Mouse (Mus musculus): ENCODE measurements at regions not wholly inside any gene's neighbourhood (a gene's known extent, or its start where the extent isn't known, plus 50 kb on each side); places are given as distances from the start of the nearest gene placed in this dataset.

GRCm38 (mm10) chr1:61135597-61136545 lies 158.1 kb downstream of the Icos start:
- DNase-seq (ENCODE audit: low spot score) = no peak

DNA sequence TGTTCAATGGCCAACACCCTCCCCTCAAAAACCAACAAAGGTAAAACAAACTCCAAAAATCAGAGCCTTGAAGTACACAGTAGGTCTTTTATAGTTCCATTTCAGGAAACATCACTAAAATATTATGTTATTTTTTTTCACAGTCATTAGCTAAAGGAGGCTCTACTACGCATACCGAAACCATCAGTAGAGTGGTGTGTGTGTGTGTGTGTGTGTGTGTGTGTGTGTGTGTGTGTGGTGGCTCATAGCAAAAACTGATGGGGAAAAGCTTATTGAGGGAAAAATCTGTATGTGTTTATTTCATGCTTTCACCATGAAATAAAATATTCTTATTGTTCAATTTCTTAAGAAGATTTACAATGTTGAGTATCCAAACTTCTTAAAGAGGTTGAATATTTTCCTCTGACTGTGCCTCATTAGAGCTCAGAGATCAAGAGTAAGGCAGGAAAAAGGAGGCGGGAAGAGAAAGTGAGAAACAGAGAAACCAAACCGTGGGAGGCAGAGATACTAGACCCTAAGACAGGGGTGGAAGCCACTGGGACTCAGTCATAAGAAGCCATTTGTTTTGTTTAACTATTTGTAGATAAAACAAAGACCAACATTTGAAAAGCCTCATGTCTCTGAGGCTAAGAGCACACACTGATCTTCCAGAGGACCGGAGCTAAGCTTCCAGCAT lies 159.6 kb downstream of the Icos start:
- no peak for DNase-seq (ENCODE audit: low spot score)

- no peak for DNase-seq (ENCODE audit: low spot score)
Measured at GRCm38 (mm10) chr1:61137954-61138353, 160.2 kb downstream of the Icos start.

DNA sequence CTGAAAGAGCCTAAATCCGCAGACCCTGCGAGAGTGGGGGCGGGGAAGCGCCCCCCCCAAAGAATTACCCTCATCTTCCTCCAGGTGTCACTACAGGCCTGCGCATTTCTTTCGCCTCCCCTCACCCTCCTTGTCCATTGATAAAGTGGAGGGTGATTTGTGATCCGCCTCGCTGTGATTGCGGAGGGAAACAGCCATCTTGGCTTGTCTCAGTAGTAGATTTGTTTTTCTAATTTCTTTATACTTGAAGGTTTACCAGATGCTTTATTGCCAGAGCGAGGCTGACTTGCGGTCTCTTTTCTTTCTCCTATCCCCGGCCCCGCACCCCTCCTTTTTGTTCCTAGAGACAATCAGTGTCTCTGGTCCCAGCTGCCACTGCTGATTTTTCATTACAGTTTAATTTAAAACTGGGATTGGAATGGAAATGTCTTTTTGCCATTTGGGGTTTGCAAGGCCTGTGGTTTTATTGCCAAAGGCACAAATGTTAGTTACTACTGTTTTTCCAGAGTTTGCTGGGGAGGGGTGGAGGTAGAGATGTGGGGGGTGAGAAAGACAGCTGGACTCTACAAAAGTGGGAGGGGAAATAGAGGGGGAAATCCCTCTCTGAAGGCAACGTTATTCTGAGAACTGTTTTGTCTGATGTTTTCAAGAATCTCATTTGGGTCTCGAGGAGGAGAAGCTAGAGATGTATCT lies 161.7 kb downstream of the Icos start:
- DNase-seq (ENCODE audit: low spot score) = no peak

- DNase-seq (ENCODE audit: low spot score) = no peak
Measured at GRCm38 (mm10) chr1:61139984-61140648, 162.4 kb downstream of the Icos start.

DNA sequence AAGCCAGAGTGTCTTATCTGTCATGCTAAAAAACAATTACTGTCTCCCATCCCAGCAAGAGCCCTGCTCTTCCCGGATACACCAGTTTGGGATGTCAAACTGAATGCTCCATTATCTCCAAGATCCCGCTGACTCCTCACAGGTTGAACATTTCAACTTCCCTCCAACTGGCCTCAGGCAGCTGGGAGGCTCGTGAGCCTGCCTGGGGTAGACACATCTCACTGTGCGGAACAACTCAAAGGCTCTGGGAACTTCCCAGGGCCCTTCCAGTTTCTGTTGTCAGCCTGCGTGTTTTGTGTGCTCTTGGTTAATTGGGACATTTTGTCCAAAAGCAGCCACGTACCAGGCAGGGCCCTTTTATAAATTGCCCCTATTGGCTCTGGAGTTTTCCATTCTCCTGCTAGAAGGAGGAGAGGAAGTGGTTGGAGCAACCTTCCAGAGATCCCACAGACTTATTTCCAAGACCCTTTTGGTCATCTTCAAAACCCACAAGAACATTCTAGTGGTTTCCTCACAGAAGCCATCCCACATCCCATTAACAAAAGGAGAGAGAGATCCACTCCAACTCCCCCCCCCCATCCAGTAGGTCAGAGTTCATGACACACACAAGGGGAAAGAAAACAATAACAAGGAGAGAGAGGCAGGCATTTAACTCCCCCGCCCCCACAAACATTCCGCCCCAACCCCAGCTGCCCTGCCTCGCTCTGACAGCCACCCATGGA lies 163.3 kb downstream of the Icos start:
- no peak for DNase-seq (ENCODE audit: low spot score)

- DNase-seq (ENCODE audit: low spot score) = peak; percentile 22
Measured at GRCm38 (mm10) chr1:61141592-61141930, 163.8 kb downstream of the Icos start.

DNA sequence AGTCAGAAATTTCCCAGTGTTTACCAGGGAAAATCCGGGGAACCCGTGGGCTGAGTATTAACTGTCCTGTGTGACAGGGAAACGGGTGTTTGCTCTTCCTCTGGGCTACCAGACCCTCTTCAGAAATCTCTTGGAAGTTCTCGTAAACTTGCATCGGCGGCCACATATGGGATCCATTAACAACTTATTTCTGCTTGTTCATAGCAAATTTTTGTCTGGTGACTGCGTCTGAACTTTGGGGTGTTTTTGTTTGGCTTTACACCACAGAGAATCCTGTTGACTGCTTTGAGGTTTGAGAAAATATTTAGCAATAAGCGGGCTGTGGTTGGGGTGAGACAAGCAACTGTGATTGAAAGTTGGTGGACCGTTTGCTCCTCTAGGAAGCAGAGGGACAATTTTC lies 164.2 kb downstream of the Icos start:
- peak; percentile 50 for DNase-seq (ENCODE audit: low spot score)

DNA sequence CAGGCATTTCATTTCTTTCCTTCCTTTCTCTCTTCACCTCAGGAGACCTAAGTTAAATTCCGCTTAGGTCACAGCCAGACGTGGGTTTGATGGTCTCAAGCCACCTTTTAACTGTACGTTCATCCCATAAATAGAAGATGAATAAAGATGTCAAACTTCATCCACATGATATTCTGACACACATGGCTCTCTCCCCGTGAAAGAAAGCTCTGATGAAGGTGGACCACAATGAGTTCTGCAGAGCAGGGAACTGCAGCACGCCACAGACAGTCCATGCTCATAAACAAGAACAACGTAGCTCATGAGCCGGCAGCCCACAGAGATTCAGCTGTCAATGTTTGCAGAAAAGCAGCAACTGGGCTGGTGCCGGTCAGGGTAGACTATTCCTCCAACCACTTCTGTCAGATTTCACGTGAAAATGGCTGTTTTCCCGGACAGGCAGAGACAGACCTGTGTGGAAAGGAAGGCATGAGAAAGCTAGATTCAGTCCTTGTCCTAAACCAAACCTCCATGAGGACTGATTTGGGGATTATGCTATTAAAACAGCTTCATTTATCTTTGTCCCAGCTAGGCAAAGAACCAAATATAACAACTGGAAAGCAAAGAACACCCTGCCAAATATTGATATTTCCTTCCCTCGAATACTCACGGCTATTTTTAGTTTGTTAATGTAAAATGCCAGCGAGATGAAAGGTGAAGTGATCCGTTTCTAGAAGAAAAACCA lies 165.5 kb downstream of the Icos start:
- DNase-seq (ENCODE audit: low spot score) = peak; percentile 61

DNA sequence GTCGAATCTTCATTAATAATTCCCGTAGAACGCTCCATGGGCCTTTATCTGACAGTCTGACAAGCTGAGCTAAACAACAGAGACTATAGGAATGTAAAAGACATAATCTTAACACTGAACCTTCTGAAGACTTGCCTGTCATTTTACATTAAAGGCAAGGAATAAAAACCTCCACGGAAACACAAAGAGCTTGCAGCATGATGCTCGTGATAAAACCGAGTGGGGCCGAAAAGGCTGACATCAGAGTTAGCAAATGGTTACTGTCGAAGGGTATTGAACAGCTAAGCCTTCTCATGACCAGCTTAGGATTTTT lies 166.0 kb downstream of the Icos start:
- no peak for DNase-seq (ENCODE audit: low spot score)

DNA sequence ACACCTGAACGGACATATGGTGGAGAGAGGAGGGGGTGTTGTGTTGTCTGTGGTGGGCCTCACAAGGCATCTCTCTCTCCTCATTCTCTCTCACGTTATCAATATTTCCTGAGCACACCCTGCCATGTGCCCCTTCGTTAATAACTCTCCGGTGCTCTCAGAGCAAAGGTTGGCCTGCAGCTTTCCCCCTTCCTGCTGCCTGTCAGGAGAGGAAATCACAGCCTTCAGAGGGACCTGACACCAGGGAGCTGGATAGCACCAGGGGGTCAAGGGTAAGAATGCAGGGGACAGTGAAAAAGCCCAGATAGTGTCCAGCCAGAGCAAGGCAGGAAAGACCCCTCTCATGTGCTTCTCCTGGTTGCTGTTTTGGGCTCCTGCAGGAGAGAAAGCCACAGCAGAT lies 167.3 kb downstream of the Icos start:
- no peak for DNase-seq (ENCODE audit: low spot score)

DNA sequence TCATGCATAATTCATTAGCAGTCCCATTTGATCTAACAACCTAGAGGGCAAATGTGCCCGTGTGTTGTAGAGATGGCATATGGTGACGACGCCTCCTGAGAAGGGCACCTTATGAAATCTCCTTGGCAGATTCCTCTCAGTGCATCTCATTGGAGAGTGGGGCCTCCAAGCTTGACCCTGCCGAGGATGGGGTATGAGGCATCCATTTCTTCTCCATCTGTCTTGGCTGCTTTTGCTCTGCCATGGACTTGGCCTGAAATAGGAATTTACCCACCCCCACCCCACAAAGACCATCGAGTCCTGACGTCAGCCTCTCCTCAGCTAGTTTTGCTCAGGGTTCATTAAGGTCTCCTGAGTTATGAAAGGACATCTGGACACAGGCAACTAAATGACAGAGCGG lies 167.8 kb downstream of the Icos start:
- DNase-seq (ENCODE audit: low spot score) = no peak

DNA sequence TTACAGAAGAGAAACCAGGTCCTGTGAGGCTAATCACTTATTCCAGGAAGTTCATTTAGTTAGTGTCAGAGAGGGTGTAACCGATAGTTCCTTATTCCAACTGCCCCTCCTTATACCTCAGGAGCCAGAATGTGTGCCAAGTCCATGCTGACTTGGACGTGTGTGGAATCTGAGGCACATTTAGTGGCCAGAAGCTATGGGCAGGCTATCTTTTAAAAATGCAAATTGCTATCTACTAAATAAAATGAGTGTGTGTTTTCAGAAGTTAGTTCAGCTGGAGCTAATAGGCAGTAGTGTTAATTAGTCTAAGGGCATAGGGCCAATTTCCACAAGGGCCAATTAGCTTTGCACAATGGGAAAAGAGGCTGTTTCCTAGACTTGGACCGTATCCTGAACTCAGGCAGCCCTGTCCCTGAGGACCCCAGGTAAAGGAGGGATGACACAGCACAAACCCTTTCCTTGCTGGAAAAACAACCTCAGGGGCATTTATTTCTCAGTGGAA lies 168.5 kb downstream of the Icos start:
- DNase-seq (ENCODE audit: low spot score) = no peak

- DNase-seq (ENCODE audit: low spot score) = no peak
Measured at GRCm38 (mm10) chr1:61151742-61152141, 174.0 kb downstream of the Icos start.

GRCm38 (mm10) chr1:61152157-61152556 lies 174.4 kb downstream of the Icos start:
- no peak for DNase-seq (ENCODE audit: low spot score)

- no peak for DNase-seq (ENCODE audit: low spot score)
Measured at GRCm38 (mm10) chr1:61154216-61154615, 176.5 kb downstream of the Icos start.

DNA sequence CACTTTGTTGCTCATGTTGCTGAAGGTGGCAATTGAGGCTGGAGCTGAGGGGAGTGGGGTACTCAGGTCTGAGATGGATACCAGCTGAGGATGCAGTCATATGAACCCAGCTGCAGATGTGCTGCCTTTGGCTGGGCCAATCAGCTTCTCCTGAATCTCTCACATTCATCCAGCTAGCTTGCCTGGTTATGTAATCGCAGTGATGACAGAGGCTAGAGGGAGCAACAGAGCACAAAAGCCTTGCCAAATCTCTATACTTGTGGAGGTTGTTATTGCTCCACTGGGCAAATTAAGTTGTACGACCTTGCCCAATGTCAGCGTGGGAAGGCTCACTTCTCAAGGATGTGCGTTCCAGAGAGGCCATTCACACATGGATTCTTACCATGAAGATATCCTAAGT lies 179.5 kb downstream of the Icos start:
- peak; percentile 52 for DNase-seq (ENCODE audit: low spot score)

GRCm38 (mm10) chr1:61160505-61160904 lies 182.8 kb downstream of the Icos start:
- no peak for DNase-seq (ENCODE audit: low spot score)

DNA sequence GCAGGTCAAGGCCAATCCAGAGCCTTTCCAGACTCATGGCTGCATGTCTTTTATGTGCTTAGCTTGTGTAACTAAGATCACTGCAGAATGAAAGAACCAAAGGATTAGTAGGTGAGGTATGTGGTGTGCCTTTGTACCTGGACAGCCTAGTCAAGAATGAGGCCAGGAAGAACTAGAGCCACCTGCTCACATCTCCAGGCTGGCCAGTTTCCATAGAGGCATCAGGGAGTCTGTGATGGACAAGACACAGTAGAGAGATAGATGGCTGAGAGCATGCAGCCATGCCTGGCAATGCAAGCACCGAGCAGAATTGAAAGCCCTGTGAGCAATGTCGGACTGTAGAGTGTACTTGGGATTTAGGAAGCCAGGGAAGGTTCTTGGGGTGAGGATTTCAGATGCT lies 186.5 kb downstream of the Icos start:
- DNase-seq (ENCODE audit: low spot score) = no peak

DNA sequence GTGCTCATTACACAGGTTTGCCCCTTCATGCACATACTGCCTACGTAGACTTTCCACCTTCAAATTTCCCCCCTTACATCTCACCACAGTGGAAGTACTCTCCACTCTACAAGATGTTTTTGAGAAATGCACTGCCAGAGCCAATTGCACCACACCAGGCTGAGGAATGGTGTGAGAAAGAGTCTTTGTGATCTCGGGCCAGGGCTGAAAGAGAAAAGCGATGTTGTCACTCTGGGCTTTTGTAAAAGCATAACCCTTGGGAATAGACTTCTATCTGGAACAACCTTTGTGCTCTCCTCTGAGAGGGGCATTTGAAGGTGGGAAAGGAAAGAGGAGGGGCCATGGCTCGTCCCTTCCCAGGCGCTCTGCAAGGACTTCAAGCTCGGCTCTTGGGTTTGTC lies 194.2 kb downstream of the Icos start:
- DNase-seq (ENCODE audit: low spot score) = no peak

DNA sequence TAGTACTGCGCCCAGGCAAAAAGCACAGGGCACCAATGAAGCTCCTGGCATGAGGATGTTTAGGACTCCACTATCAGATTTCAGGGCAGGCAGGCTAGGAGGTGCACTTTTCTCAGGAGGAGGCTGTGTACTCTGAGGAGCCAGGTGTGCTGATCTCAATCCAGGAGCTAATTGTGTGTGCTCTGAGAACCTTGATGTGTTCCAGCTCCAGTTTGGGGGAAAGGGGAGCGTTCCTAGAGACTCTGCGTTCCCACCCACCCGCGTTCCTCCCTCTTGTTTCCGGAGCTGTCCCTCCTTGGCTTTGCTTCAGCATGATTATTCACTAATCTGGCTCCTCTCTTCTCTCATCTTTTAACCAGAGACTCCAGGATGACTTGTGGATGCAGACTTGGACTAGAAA lies 195.2 kb downstream of the Icos start:
- DNase-seq (ENCODE audit: low spot score) = no peak

All from adipocyte (in vitro differentiated cells).